Mouse (Mus musculus): ENCODE data around the gene Slc38a3. TPM values are rescaled to one million over a fixed set of nuclear protein-coding genes. Genes with fewer than 3 reads are reported as not detected.

Slc38a3 gene
- polyA plus RNA-seq, 1 experiment from 2014 or later: 2.8 TPM

DNA sequence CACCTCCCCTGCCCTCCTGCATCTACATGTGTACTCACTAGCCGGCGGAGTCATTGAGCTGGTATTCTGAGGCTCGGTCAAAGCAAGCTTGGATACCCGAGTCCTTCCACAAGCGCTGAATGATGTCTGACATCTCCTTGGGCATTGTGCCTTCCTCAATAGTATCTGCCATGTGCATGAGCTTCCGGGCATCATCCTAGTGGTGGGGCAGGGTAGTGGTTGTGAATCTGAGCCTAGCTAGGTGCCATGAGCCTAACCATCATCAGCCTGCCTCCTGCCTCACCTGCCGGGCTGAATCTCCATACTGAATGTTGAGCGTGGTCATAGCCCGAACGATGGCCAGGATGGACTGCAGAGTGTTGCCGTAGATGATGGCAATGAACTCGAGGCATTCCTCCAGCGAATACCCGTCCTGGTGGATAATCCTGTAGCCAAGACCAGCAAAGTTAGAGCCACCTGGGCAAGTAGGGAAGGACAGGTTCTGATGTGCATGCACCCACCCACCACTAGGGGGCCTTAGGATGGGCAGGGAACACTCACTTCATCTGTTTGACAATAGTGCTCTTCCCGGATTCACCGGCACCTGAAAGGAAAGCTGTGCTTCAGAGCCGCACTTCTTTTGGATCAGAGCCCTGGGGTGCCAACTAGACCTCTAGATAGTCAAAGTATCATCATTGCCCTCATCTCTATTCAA lies 7.9 kb upstream of the Slc38a3 start:
- H3K4me2 ChIP-seq: no peak overlapping the region
- ATAC-seq (replicated peaks; ENCODE audit: insufficient number of reproducible peaks, low FRiP score, low TSS enrichment): no peak
- H3K27me3 ChIP-seq (ENCODE audit: control insufficient read depth, insufficient read depth, low read length): peaks cover 51% of the 10 kb centered on the region
- 0 out of 2 replicates have a peak, but pooled peaks cover 8% of the 10 kb centered on the region for H3K4me1 ChIP-seq (ENCODE audit: control insufficient read depth, insufficient read depth, low read length)
- H3K27ac ChIP-seq (ENCODE audit: low read depth, low read length): no peak overlapping the region
- no peaks in the 10 kb centered on the region for H3K9me3 ChIP-seq (replicated peaks; ENCODE audit: control insufficient read depth, low read length)
- H3K4me3 ChIP-seq (ENCODE audit: low read depth, low read length): no peak overlapping the region
- no peak overlapping the region for H3K9ac ChIP-seq (ENCODE audit: low read depth, low read length)
- WGBS (ENCODE audit: insufficient replicate concordance): 15% methylated on average over 17 of the region's 17 CpGs
- H3K36me3 ChIP-seq (ENCODE audit: control insufficient read depth, insufficient read depth, low read length): no peaks in the 10 kb centered on the region

DNA sequence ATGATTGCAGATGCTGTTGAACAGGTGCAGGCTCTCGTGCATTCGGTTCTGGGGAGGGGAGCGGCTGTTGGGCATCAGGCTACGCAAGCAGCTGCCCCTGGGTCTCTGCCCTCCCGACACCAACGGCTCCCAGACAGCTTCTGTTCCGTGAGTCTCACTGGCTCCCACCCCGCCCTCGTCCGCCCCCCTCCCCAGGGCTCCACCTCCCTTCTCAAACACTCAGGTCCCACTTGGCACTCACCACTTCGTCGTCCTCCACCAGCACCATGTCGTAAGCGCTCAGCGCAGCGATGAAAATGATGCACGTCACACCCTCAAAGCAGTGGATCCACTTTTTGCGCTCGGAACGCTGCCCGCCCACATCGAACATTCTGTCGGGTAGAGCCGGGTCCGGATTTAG lies 7.0 kb upstream of the Slc38a3 start:
- no peaks in the 10 kb centered on the region for H3K36me3 ChIP-seq (ENCODE audit: control insufficient read depth, insufficient read depth, low read length)
- WGBS (ENCODE audit: insufficient replicate concordance): 1% methylated on average over 25 of the region's 25 CpGs

DNA sequence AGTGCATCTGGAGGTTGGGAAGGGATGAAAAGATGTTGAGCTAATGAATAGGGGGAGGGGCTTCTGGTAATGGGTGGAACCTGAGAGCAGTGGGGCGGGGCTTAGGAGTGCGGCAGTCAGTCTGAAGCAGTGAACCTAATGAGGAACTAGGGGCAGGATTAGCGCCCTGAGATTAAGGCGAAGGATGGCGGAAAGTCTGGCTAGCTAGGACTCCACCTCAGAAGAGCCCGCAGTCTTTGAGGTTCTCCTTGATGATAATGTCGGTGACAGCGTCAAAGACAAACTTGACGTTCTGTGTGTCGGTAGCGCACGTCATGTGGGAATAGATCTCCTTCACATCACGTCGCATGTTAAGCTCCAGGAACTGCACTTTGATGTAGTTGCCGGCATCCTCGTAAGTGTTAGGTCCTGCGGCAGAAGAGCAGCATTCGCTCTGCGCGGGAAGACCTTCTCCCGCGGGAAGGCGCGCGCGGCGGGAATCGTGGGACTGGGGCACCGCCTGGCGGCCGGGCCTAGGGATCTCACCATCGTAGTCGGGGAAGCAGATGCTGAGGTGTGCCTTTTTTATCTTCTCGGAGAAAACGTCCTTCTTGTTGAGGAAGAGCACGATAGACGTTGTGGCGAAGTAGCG lies 6.5 kb upstream of the Slc38a3 start:
- Histone ChIP-seq H3K4me3 (ENCODE audit: low read depth, low read length) (peak overlapping the region; percentile 34), H3K4me1 (ENCODE audit: control insufficient read depth, insufficient read depth, low read length) (0 out of 2 replicates have a peak, but pooled peaks cover 8% of the 10 kb centered on the region), H3K4me2 (peak overlapping the region; percentile 65), H3K27ac (ENCODE audit: low read depth, low read length) (no peak overlapping the region), H3K27me3 (ENCODE audit: control insufficient read depth, insufficient read depth, low read length) (peaks cover 51% of the 10 kb centered on the region), H3K36me3 (ENCODE audit: control insufficient read depth, insufficient read depth, low read length) (no peaks in the 10 kb centered on the region), H3K9me3 (replicated peaks; ENCODE audit: control insufficient read depth, low read length) (no peaks in the 10 kb centered on the region), H3K9ac (ENCODE audit: low read depth, low read length) (no peak overlapping the region; the same call in 1 of the 2 replicates)
- WGBS (ENCODE audit: insufficient replicate concordance): 2% methylated on average over 39 of the region's 39 CpGs
- no peak; the same call in 1 of the 2 replicates for ATAC-seq (replicated peaks; ENCODE audit: insufficient number of reproducible peaks, low FRiP score, low TSS enrichment)

More for the DNA sequence above, 7.0 kb upstream of the Slc38a3 start:
- peak overlapping the region; percentile 65 for H3K4me2 ChIP-seq
- H3K27ac ChIP-seq (ENCODE audit: low read depth, low read length): no peak overlapping the region
- peak overlapping the region; percentile 34 for H3K4me3 ChIP-seq (ENCODE audit: low read depth, low read length)
- peak overlapping the region; percentile 36; the same call in 1 of the 2 replicates for H3K9ac ChIP-seq (ENCODE audit: low read depth, low read length)
- ATAC-seq (replicated peaks; ENCODE audit: insufficient number of reproducible peaks, low FRiP score, low TSS enrichment): peak; percentile 28; the same call in 1 of the 2 replicates
- H3K27me3 ChIP-seq (ENCODE audit: control insufficient read depth, insufficient read depth, low read length): peaks cover 51% of the 10 kb centered on the region
- no peaks in the 10 kb centered on the region for H3K9me3 ChIP-seq (replicated peaks; ENCODE audit: control insufficient read depth, low read length)
- 0 out of 2 replicates have a peak, but pooled peaks cover 8% of the 10 kb centered on the region for H3K4me1 ChIP-seq (ENCODE audit: control insufficient read depth, insufficient read depth, low read length)

DNA sequence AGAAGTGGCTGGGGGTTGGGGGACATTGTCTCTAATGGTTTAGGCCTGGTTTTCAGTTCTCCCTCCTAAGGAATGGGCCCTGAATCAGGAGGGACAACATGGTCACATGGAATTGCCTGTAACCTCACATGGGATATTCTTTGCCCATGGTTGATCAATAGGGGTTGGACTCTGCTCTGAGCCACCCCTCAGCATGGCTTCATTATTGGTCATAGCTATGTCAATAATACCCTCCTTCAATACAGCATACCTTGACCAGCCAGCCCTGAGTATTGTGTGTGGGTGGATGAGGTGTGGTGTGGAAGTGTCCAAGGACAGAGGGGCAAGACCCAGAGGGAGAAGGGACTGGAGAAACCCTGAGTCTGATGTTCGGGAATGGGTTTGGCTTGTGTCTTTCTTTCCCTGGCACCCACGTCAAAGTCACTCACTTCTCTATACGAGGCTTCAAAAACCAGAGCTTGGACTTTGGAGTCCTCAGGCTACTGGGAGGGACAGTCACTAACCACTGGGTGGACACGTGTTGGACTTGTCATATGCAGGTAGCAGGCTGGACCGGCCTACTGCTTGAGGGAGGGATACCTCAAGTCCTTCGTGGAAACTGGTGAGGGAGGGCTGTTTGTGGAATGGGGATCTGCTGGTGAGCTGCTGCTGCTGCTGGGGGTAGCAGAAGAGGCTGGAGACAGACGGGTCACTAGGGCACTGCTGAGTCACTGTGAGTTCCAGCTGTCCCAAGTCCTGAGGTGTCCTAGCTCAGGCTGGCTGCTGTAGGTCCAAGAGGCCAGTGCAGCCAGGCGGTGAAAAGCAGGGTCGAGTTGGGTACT lies 5.5 kb upstream of the Slc38a3 start:
- 59% methylated on average over 9 of the region's 9 CpGs for WGBS (ENCODE audit: insufficient replicate concordance)
- Histone ChIP-seq H3K4me1 (ENCODE audit: control insufficient read depth, insufficient read depth, low read length) (peaks cover 16% of the 10 kb centered on the region), H3K9me3 (replicated peaks; ENCODE audit: control insufficient read depth, low read length) (no peaks in the 10 kb centered on the region), H3K4me2 (no peak overlapping the region), H3K27ac (ENCODE audit: low read depth, low read length) (no peak overlapping the region), H3K4me3 (ENCODE audit: low read depth, low read length) (no peak overlapping the region), H3K36me3 (ENCODE audit: control insufficient read depth, insufficient read depth, low read length) (no peaks in the 10 kb centered on the region), H3K9ac (ENCODE audit: low read depth, low read length) (no peak overlapping the region), H3K27me3 (ENCODE audit: control insufficient read depth, insufficient read depth, low read length) (peaks cover 47% of the 10 kb centered on the region)
- ATAC-seq (replicated peaks; ENCODE audit: insufficient number of reproducible peaks, low FRiP score, low TSS enrichment): no peak

DNA sequence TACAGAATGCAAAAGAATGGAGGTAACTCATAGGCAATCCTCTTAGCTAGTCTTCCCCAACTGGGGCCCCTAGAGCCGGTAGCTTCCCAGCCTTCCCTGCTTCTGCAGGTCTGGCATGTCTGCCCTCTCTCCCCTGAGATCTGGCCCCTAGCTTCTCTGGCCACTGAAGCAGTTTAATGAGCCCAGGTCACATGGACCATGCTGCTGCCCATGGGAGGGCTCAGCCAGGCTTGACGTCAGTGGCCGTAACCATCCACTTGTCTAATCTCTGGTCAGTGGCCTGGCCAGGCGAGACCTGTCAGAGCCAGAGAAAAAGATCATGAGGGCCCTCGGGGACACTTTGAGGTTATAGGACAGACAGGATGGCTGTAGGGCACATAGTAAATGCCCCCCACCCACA lies 929 bp upstream of the Slc38a3 start:
- 35% methylated on average over 5 of the region's 5 CpGs for WGBS (ENCODE audit: insufficient replicate concordance)
- H3K9me3 ChIP-seq (replicated peaks; ENCODE audit: control insufficient read depth, low read length): no peaks in the 10 kb centered on the region
- no peak overlapping the region for H3K4me2 ChIP-seq
- peaks cover 42% of the 10 kb centered on the region for H3K4me1 ChIP-seq (ENCODE audit: control insufficient read depth, insufficient read depth, low read length)
- H3K9ac ChIP-seq (ENCODE audit: low read depth, low read length): no peak overlapping the region
- ATAC-seq (replicated peaks; ENCODE audit: insufficient number of reproducible peaks, low FRiP score, low TSS enrichment): no peak
- H3K27ac ChIP-seq (ENCODE audit: low read depth, low read length): no peak overlapping the region
- H3K4me3 ChIP-seq (ENCODE audit: low read depth, low read length): no peak overlapping the region
- no peaks in the 10 kb centered on the region for H3K36me3 ChIP-seq (ENCODE audit: control insufficient read depth, insufficient read depth, low read length)
- H3K27me3 ChIP-seq (ENCODE audit: control insufficient read depth, insufficient read depth, low read length): peaks cover 30% of the 10 kb centered on the region

DNA sequence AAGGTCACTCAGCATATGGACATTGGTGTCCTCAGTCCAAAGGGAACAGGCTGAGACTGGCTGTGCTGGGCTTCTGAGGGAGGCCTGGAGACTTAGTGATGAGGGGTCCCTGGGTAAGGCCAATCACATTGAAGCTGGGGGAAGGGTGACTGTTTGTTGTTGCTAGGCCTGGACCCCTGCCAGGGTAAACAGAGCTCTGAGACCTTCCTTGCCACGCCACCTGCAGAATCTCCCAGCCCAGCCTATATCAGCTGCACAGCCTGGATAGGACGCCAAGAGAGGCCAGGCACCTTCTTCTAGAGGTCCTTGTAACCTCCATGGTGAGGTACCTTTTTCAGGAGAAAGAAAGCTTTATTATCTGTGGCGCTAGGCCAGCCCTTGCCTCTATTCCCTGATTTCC lies 414 bp downstream of the Slc38a3 start:
- Histone ChIP-seq H3K9ac (ENCODE audit: low read depth, low read length) (no peak overlapping the region), H3K27me3 (ENCODE audit: control insufficient read depth, insufficient read depth, low read length) (peaks cover 22% of the 10 kb centered on the region)

DNA sequence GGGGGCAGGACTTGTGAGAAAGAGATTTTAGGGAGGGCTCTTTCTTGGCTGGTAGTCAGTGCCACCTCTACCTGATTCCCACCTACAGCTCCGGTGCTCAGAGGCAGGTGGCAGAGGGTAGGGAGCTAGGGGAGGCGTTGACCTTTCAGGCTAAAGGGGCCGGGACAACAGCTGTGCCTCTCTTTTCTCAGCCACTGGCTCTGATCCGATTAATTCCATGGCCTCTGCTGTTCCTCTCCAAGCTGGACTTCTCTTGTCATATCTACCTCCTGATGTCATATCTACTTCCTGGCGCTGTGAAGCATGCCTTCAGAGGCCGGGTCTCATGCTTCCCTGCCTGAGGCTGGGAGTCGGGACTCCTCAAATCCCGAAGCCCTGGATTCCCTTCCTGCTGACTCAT lies 1.3 kb downstream of the Slc38a3 start:
- ATAC-seq (replicated peaks; ENCODE audit: insufficient number of reproducible peaks, low FRiP score, low TSS enrichment): no peak
- no peak overlapping the region for H3K4me3 ChIP-seq (ENCODE audit: low read depth, low read length)
- no peaks in the 10 kb centered on the region for H3K9me3 ChIP-seq (replicated peaks; ENCODE audit: control insufficient read depth, low read length)
- H3K27me3 ChIP-seq (ENCODE audit: control insufficient read depth, insufficient read depth, low read length): peaks cover 18% of the 10 kb centered on the region
- H3K27ac ChIP-seq (ENCODE audit: low read depth, low read length): no peak overlapping the region; the same call in 1 of the 2 replicates
- H3K36me3 ChIP-seq (ENCODE audit: control insufficient read depth, insufficient read depth, low read length): no peaks in the 10 kb centered on the region
- WGBS (ENCODE audit: insufficient replicate concordance): 17% methylated on average over 8 of the region's 8 CpGs
- H3K9ac ChIP-seq (ENCODE audit: low read depth, low read length): 0 out of 2 replicates have a peak overlapping the region, but pooled peaks have one; percentile 22
- peak overlapping the region; percentile 76 for H3K4me2 ChIP-seq
- peaks cover 42% of the 10 kb centered on the region for H3K4me1 ChIP-seq (ENCODE audit: control insufficient read depth, insufficient read depth, low read length)

More for the DNA sequence above, 414 bp downstream of the Slc38a3 start:
- H3K27ac ChIP-seq (ENCODE audit: low read depth, low read length): no peak overlapping the region
- peaks cover 42% of the 10 kb centered on the region for H3K4me1 ChIP-seq (ENCODE audit: control insufficient read depth, insufficient read depth, low read length)
- no peak for ATAC-seq (replicated peaks; ENCODE audit: insufficient number of reproducible peaks, low FRiP score, low TSS enrichment)
- H3K4me3 ChIP-seq (ENCODE audit: low read depth, low read length): no peak overlapping the region
- H3K9me3 ChIP-seq (replicated peaks; ENCODE audit: control insufficient read depth, low read length): no peaks in the 10 kb centered on the region
- H3K4me2 ChIP-seq: no peak overlapping the region
- H3K36me3 ChIP-seq (ENCODE audit: control insufficient read depth, insufficient read depth, low read length): no peaks in the 10 kb centered on the region
- WGBS (ENCODE audit: insufficient replicate concordance): 61% methylated on average over 3 of the region's 3 CpGs

DNA sequence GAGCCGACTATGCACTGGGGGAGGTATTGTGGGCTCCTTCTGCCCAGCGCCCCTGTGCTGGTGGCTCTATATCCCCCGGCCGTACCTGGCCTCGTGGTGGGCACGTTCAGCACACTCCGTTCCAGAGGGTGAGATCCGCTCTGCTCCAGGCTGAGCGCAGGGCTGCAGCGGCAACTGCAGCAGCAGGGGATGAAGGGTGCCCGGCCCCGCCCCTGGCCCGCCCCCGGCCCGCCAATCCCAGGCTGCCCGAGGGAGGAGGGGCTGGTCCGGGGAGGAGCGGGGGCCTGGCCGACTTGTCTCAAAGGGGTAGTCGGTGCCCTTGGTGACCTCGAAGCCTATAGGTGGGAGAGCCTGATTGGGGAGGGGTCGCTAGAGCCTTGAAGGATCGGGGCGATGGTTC lies 2.1 kb downstream of the Slc38a3 start:
- Histone ChIP-seq H3K4me1 (ENCODE audit: control insufficient read depth, insufficient read depth, low read length) (peaks cover 46% of the 10 kb centered on the region), H3K4me3 (ENCODE audit: low read depth, low read length) (peak overlapping the region; percentile 40), H3K4me2 (peak overlapping the region; percentile 76), H3K27ac (ENCODE audit: low read depth, low read length) (no peak overlapping the region), H3K9me3 (replicated peaks; ENCODE audit: control insufficient read depth, low read length) (no peaks in the 10 kb centered on the region), H3K27me3 (ENCODE audit: control insufficient read depth, insufficient read depth, low read length) (peaks cover 18% of the 10 kb centered on the region), H3K9ac (ENCODE audit: low read depth, low read length) (peak overlapping the region; percentile 52), H3K36me3 (ENCODE audit: control insufficient read depth, insufficient read depth, low read length) (no peaks in the 10 kb centered on the region)
- ATAC-seq (replicated peaks; ENCODE audit: insufficient number of reproducible peaks, low FRiP score, low TSS enrichment): peak; percentile 80
- 0% methylated on average over 24 of the region's 24 CpGs for WGBS (ENCODE audit: insufficient replicate concordance)
